Mouse (Mus musculus) liver, postnatal 0 days (tissue): Measurements from ENCODE around the gene Ifnb1.

Source experiments
- CTCF ChIP-seq: sonication (generic); IDR thresholded peaks from 2 replicates; pipeline ENCODE4 v1.5.1; 2016; ENCODE audit warnings: antibody characterized with exemption, low read depth
- EP300 ChIP-seq: IDR thresholded peaks from 2 replicates; pipeline ENCODE4 v1.6.1; 2016; ENCODE audit warnings: antibody characterized with exemption, low read depth, mild to moderate bottlenecking

DNA sequence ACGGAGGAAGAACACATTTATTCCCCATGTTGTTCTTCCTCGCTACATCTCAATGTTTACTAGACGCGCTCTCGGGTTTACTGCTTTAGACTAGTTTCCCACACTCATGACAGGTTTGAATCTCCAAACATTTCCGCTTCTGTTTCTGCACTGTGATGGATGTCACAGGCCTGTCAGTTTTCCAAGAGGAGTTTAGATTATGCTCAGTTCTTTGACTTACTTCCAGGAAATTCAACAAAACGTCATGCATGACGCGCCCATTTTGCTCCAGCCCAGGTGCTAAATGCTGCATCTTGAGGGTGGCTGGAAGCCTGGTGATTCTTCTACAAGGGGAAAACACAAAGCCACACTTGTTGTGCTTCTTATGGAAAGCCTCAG lies 43.8 kb downstream of the Ifnb1 start:
- no peak for TF ChIP-seq CTCF
- no peak for TF ChIP-seq EP300
